Mouse (Mus musculus) neural tube, embryonic 10.5 days (tissue): Measurements from ENCODE around the gene Daam1.
A peak's percentile ranks its signal among the peaks of the same experiment; 100 is the strongest.

ENCODE experiments used
- DNase-seq: peaks from one replicate; pipeline ENCODE4 v3.0.0-alpha.2; 2017; ENCODE audit warnings: low spot score; ENCODE audit errors: extremely low spot score

The Daam1 gene

DNA sequence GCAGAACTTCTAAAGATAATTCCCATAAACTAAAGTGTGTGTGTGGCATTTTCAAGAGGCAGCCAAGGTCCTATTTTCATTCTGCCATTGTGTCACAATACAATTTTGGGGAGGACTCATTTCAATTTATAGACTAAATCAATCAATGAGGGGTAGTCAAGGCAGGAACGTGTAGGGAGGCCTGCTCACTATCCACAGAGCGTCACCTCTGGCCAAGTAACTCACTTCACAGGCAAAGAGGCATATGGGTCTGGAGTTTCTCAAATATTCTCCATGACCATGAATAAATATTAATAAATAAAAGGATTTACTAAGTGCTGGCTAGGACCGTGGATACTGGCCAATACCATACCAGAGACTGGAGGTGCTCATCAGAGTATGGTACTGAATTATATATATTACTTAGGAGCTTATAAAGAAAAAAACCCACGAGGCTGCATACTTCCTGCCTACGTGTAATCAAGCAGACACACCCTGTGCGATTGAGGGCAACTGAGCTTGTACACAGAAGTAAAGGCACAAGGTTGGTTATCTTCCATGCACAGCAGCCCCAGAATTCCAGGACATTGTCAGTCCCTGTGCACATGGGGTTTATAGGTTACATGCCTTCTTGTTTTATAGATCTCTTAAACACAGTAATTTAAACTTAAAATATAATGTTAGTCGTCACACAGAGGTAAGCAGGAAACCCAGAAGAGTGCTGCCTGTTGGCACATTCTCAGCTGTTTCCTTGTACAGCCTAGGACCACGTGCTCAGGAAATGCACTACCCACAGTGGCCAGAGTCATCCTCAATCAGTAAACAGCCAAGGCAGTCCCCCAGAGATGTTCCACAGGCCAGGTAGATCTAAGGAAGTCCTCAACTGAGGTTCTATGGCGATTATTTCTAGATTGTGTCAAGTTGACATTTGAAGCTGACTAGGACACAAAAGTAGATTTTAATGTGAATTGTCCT is 101.8 kb downstream of the Daam1 start:
- no peak for DNase-seq

DNA sequence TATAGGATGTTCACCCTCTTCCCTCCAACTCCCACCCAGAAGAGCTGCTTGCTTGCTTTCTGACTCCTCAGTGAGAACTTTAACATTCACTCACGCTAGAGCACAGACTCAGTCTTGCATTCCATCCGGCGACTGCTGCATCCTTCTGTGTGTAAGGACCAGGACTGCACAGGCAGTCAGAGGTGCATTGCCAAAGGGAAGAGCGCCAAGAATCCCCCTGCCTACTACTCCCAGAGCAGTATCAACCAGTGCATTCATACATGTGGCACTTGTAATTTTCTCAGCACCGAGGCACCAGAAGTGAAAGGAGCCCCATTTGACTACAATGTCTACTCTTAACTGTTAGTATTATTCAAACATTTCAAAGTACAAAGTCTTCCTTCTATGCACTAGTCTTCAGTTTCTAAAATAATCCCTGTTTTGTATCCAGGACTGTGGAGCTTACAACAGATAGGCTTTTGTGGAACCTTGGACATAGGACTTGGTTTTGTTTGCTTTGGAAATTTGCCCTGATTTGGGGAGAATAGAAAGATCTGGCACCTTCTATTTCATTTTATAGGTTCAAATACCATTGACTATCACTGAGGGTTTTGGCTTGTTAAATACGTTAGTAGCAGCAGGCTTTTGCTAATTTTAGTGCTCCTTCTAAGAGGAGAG is 103.2 kb downstream of the Daam1 start:
- no peak for DNase-seq

DNA sequence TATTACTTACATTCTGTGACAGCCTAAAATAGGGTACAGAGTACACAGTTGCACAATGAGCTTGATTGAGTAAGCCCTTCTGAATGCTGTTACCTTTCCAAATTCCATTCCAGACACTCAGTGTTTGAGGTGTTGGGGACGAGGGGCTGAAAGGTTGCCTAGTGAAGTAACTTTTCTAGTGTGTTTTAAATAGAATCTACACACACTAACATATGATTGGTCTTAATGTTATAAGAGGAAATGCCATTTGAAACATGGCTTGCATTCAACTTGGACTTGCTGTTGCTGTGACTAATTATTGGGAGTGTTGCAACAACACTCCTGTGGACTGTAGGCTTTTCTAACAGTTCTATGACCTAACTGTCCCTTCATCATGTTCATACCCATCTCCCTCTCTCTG is 105.8 kb downstream of the Daam1 start:
- DNase-seq: no peak

DNA sequence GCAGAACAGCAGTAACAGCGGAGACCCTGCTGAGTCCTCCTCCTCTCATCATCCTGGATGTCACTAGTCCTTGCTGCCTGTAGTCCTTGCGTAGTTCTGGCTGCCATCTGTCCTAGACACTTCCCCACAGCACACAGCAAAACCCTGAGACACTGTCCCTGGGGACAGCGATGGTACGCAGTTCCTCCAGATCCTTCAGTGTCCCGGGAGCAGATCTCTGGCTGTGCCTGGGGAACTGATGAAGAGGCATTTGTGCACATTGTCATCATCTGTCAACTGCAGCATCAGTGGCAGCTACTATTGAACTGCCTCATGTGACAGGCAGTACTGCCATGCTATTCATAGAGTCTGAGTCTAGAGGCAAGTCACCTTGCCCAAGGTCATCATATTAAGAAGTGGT is 107.6 kb downstream of the Daam1 start:
- no peak for DNase-seq

DNA sequence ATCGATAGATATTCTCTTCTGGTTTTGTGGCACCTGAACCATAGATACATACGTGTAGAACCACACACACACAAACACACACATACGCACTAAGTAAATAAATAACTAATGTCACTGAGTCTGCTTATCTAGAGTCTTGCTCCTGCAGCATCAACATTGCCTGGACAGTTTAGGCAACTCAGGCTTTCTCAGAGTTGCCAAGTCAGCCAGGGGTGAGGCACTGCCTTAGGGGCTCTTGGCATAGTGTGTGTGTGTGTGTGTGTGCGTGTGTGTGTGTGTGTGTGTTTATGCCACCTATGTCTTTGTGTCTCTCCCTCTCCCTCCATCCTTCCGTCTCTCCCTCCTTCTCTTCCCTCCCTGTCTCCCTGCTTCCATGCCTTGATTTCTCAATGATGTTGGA is 110.4 kb downstream of the Daam1 start:
- DNase-seq: no peak

DNA sequence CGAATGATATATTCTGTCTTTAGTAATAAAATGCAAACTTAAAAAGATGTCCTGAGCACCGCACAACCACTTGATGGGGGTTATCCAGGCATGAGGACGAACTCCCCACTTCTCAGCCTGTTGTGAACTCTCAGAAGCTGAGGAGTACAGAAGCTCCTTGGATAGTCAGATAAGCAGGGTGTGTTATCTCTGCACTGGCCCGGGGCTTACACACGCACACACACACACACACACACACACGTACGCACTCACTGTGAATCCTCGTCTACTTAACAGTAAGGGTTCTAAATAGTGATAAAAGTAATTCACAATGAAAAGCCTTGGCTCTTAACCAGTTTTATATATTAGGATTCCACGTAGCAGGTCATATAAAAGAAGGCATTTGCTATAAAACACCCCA is 112.2 kb downstream of the Daam1 start:
- no peak for DNase-seq

DNA sequence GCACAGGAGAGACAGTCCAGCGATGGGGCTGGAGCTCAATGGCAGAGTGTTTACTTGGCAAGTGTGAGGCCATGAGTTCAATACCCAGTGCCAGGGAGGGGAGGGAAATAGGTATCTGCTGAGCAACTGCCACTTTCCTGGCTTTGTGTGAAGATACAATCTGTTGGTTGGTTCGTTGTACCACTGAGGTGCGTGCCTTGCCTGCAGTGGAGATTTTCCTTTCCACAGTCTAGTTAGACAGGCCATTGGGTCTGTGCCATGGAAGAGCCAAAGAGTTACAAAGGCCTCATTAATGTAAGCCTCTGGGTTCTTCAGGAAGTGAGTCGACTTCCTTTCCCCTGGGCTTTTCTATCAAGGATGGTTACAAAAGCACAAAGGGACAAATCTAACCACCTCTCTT is 112.8 kb downstream of the Daam1 start:
- DNase-seq: no peak

DNA sequence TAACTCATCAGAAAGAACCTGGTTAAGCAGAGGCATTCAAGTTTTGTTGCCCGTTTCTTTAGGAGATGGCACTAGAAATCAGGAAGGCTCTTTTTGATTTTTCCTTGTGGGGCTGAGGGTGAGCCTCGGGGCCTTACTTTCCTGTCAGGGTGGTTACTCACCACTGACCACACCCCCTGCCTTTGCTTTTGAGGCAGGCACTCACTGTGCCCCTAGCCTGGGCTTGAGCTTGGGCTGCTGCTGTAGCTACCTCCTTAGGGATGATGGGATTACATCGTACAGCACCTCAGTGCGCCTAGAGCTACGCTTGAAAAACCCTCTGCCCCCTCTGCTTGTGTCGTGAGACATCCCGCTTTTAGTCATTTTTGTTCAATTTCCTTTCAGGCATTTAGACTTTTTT is 115.0 kb downstream of the Daam1 start:
- DNase-seq: no peak

DNA sequence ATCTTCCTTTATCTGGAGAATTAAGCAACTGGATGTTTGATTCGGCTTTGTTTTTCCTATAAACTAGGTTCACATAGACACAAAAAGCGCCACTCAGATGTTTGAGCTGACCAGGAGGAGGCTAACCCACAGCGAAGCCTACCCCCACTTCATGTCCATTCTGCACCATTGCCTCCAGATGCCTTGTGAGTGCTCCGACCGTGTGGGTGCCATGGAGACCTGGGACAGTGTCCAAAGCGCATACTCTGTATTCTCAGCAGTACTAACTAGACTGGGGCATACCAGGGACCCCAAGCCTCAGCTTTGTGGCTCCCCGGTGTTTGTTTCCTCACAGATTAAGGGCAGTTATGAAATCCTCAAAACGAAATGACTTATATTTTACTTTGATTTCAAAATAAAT is 115.6 kb downstream of the Daam1 start:
- DNase-seq: no peak

DNA sequence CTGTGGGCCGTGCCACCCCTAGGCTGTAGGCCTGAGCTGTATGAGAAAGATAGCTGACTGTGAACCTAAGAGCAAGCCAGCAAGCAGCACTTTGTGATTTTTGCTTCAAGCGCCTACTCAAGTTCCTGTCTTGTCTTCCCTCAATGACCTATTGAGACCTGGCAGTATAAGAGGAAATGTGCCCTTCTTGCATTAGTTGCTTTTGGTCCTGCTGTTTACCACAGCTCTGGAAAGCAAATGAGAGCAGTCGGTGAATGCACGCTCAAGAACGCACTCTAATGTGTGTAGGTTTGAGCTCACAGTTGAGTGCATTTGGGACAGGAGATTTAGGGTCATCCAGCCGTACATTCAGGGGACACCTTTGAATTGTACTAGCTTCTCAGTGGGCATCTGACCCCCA is 118.1 kb downstream of the Daam1 start:
- no peak for DNase-seq

DNA sequence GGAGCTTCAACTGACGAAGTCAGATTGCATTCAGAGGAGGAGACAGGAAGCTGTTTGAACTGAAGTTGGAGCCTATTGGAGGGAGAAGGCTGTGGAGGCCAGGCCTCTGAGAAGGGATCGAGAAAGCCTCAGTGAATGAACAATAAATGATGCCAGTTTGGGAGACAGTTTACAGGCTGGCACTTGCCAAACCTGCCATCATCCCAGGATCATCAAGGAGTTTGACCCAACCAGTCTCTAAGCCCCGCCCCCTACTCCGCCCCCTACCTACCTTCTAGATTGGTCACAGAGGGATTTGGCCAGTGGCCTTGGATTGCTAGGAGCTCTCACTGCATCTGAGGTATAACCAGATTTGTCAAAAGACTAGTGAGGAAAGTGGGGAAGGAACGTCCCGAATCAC is 118.7 kb downstream of the Daam1 start:
- no peak for DNase-seq

DNA sequence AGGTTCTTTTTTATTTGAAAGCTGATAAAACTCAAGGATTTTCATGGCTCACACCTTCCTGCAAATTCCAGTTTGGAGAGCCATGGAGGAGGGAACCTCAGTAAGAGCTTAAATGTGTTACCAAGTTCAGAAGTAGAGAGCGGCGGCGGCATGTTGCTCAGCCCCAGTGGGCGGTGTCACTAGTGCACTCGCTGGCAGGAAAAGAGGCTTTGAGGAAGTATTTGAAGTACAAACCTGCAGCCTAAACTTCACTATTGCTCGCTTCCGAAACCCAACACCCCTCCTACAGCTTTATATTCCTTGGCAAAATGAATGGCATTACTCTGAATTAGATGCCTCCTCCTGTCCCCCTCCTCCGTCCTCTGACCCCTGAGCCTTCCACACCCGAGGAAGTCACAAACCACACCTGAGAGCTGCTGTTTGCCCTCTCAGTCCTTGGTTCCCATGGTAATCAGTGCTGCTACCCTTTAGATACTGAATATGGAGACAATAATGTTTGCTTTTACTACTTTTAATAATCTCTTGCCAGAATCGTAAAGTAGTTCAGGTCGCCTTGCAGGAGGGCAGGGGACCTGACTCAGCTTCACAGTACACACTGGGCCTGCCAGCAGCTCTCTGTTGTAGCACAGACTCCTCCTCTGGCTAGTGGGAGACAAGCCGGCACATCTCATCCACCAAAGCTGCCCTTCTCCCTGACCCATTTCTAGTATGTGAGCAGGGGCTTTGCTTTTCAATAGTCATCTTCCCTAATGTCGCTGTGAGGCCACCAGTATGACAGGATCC is 119.4 kb downstream of the Daam1 start:
- no peak for DNase-seq

DNA sequence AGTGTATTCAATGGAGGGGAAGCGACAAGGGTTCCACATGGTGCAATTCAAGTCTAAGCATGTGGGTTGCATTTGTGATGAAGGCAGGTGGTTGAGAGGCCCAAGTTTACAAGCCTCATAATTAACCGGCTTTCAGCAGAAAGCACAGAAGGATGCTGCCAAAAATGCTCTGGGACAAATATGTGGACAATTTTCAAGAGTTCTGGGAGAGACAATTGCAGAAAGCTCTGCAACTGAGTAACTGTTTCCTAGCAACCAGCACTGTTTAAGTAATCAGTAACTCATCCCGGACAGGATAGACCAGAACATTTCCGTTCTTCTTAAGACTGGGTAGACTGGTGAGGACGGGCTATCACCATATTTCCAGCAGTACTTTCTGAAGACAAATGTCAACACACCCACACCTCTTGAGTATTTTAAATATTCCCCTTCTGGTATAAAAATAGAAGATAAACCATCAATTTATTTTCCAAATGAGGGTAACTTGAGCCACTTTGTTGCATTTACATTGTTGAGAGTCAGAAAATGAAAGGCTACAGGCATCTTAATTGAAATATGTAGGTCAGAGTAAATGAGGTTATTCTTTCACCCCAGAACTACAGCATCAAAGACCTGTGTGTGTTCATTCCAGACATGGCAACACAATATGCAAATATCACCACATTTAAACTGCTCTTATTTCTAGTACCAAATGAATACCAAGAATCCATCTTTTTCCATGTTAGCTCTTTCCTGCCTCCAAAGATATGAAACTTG is 123.5 kb downstream of the Daam1 start:
- DNase-seq: no peak

DNA sequence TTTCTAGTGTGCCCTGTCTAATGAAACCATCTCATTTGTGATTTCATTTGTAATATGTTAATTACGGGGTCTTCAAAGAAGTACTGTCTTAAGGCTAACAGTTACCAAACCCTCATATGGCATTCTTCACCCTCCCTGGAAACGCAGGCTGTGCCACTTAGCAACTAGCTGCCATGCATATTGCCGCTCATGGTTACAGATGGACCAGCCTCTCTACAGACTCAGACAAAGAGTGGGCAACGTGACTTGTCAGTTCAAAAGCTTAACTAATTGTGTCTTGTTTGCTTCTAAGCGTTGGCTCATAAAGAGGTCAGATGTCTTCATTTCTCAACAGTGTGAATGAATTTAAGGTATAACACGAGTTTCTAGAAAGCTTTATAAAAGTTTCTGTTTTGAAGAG is 126.1 kb downstream of the Daam1 start:
- no peak for DNase-seq

DNA sequence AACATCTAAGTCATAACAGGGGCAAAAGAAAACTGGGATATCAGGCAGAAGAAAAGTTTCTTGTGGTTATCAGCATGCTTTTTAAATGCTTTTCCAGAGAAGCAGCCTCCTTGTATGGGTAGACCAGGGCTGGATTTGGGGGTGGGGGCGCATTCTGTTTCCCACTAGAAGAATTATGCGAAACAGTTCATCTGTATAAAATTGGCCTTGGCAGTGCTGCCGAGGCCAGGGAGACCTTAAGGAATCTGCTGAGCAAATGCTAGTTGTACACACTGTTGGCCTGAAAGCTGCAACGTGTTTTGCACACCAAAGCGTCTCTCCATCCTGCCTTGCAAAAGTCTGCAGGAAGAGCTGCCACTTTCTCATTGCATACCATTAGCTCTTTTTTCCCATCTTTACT is 126.6 kb downstream of the Daam1 start:
- DNase-seq: no peak

DNA sequence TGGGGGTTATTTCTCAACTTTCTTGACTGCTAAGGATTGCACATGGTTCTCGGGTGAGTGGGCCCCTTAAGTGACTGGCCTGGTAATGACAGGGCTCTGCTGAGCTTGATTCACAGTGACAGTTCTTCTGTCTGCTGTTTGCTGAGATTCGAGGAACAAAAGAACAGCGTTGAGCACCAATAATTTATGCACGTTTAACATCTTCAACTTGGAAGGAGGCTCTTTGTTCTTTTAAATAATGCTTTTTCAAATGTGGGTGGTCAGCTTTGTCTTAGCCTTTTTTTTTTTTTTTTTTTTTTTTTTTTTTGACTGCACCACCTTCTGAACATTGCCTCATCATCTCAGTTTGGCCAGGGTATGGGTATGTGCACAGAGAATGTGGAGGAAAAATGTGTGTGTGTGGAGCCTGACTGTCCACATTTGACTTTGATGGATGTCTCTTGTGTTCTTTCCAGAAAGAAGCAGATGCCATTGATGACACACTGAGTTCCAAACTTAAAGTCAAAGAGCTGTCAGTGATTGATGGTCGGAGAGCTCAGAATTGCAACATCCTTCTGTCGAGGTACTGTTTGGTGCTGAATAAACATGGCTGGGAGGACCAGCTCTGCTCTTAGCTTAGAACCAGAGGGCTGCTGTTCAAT is 128.6 kb downstream of the Daam1 start:
- peak; percentile 20 for DNase-seq

DNA sequence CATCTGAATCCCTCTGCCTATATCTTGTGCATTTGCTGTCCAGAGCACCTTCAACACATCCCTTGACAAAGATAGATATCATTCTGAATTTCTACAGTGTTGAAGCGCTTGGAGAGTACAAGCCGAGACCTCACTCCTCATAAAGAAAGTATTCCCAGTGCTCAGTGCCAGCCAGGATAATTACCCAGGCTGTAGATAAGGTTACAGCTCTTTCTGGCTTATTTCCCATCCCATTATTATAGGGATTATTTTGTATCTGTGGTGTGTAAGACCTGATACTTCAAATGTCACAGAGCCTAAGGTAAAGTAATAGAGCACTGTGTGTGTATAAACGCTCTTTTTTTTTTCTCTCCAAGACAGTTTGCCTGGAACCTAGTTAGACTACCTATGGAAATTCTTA is 130.8 kb downstream of the Daam1 start:
- no peak for DNase-seq

DNA sequence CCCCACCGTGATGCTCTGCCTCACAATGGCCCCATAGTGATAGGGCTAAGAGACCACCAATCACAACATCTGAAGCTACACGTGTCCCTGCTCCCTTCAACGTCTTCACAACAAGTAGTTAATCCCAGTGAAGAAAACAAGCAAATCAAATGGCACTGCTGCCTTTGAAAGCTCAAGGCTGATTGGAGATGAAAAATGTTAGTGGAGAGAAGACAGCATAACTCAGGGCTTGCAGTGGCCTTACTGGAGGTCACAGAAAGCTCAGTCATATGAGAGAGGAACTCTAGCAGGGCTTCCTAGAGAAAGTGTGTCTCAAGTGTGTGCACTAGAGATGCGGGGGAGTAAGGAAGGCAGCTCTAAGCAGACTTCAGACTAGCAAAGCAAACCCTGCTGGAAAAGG is 131.7 kb downstream of the Daam1 start:
- no peak for DNase-seq

DNA sequence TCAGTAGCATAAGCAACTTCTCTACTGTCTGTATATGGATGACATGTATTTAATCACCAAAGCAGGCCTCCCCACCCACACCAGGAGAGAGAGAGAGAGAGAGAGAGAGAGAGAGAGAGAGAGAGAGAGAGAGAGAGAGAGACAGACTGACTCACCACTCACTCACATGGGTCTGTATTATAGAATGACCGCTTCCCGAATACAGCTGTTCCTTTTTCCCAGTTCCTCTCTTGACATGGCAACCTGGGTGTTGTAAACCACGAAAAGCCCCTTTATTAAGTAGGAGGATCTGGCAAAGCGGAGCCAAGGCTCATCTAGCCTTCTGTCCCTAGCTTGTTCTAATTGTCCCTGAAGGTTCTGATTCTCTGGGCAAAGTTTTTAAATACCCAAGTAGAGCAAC is 137.7 kb downstream of the Daam1 start:
- DNase-seq: no peak

DNA sequence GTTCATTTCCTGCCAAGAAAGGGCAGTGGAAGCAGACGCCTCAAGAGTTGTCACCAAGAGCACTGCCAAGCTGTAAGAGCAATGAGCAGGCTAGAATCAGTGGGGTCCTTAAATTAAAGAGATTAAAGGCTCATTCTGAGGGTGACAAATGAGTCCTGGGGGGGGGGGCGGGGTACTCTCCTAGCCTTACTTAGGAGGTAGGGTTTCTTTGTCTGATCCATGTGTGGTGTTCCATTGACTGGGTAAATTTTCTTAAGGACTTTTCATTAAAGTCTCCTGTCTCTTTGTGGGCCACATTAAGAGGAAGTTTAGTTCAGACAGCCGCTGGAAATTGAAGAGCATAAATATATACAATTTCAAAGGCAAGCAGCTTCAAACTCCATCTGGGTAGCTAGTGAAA is 138.1 kb downstream of the Daam1 start:
- DNase-seq: no peak

DNA sequence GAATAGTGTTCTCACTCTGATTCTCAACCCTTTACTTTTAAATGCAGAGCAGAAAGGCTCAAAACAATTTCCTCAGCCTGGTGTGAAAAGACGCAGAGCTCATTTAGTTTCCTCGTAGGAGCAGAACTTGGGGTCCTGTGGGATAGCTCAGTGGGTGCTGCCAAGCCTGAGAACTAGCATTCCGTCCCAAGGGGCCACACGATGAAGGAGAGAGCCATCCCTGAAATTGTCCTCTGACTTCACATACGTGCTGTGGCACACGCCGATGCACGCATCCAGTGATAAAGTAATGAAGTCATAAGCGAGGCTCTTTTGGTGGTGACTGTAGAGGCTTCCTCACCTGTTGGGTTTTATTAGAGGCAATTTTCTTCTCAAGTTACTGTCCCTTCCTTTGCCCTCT is 138.6 kb downstream of the Daam1 start:
- no peak for DNase-seq
